Mouse (Mus musculus): ENCODE results near the gene Kcnk1.

GRCm38 (mm10) chr8:125963807-125964211 lies 31.2 kb upstream of the Kcnk1 start:
- TF ChIP-seq CTCF (IDR thresholded peaks at IDR 0.05; ENCODE audit: low read depth) (no peak), EP300 (IDR thresholded peaks at IDR 0.05; ENCODE audit: low read depth) (no peak)

Measured in liver, embryonic 14.5 days (tissue).